Mouse (Mus musculus) small intestine, adult 2 months (tissue): ENCODE data around the gene Ehd4. TPM values are rescaled to one million over a fixed set of nuclear protein-coding genes. Genes with fewer than 3 reads are reported as not detected.

Experiments
- H3K27ac ChIP-seq: fragments of 200-500 bp; 2 replicates; pipeline ENCODE4 v1.5.1; 2012; ENCODE audit warnings: low read depth, low read length, control low read depth, inconsistent platforms; ENCODE audit not compliant: insufficient read depth
- H3K27me3 ChIP-seq: fragments of 200-500 bp; 2 replicates; pipeline ENCODE4 v1.6.1; 2012; ENCODE audit warnings: mild to moderate bottlenecking, moderate library complexity, low read length, inconsistent platforms; ENCODE audit not compliant: control insufficient read depth, insufficient read depth
- H3K36me3 ChIP-seq: fragments of 200-500 bp; 2 replicates; pipeline ENCODE4 v1.6.1; 2012; ENCODE audit warnings: mild to moderate bottlenecking, low read length, control low read depth, inconsistent platforms; ENCODE audit not compliant: control insufficient read depth, insufficient read depth
- H3K4me1 ChIP-seq: fragments of 200-500 bp; 2 replicates; pipeline ENCODE4 v1.6.1; 2012; ENCODE audit warnings: low read length, inconsistent platforms, mixed read lengths; ENCODE audit not compliant: control insufficient read depth, insufficient read depth, insufficient read length
- H3K4me3 ChIP-seq: fragments of 200-500 bp; 2 replicates; pipeline ENCODE4 v1.5.1; 2012; ENCODE audit warnings: low read depth, mild to moderate bottlenecking, control low read depth, inconsistent platforms, low read length, moderate library complexity
- CTCF ChIP-seq: fragments of 200-500 bp; IDR thresholded peaks from 2 replicates; pipeline ENCODE4 v1.5.1; 2012; ENCODE audit warnings: low read depth, mild to moderate bottlenecking, control low read depth, inconsistent platforms, low read length, moderate library complexity, mixed read lengths; ENCODE audit not compliant: insufficient replicate concordance, insufficient read length; ENCODE audit errors: extremely low read depth
- POLR2A ChIP-seq: fragments of 200-500 bp; IDR thresholded peaks from 2 replicates; pipeline ENCODE4 v1.6.1; 2012; ENCODE audit warnings: low read depth, mild to moderate bottlenecking, control low read depth, inconsistent platforms, low read length, moderate library complexity
- WGBS: fragments of 180-500 bp; shearing (Covaris S2); methylation state at CpG from one replicate; pipeline ENCODE4 v1.1.7; 2018; 5-methylcytosine and 5-hydroxymethylcytosine counted together
- polyA plus RNA-seq: library from polyadenylated mRNA; depleted of rRNA; stranded (reverse); fragments of >200 nt; gene quantifications from 2 replicates; pipeline ENCODE4 v1.2.3, GENCODE M21; 2012

Ehd4 gene
- polyA plus RNA-seq, 1 experiment = 30.7 TPM

DNA sequence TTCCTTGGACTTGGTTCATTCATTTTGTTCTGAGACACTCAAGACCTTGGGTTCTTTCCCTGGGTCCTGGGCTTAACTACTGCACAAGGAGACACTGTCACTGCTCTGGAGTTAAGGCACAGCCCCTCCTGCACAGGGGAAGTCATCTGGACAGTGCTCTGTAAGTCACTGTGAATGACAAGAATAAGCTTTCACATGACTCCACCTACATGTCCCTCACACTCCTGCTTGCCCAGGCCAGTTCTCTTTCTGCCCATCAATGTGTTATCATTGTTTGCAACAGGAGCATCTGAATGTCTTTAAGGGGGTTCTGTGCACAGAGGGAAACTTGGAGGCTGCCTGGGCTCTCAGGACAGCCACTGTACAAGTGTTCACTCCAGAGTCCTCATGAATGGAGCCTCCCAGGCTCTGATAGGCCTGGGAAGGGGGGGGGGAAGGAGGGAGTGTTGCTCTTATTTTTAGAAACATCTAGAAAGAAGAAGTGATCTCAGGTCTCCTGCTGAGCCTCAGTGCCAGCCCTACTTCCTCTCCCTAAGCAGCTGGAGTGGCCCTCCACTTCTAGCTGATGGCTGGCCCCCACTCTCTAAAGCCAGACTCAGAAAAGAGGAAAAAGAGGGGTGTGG is 19.8 kb downstream of the Ehd4 start:
- H3K27me3 ChIP-seq = no peaks in the 10 kb centered on the region
- H3K36me3 ChIP-seq = peaks cover 3% of the 10 kb centered on the region
- no peak for TF ChIP-seq POLR2A
- no peak for TF ChIP-seq CTCF
- no peak overlapping the region for H3K27ac ChIP-seq
- no peak overlapping the region for H3K4me3 ChIP-seq
- H3K4me1 ChIP-seq = peaks cover 7% of the 10 kb centered on the region; the same call in 1 of the 2 replicates

DNA sequence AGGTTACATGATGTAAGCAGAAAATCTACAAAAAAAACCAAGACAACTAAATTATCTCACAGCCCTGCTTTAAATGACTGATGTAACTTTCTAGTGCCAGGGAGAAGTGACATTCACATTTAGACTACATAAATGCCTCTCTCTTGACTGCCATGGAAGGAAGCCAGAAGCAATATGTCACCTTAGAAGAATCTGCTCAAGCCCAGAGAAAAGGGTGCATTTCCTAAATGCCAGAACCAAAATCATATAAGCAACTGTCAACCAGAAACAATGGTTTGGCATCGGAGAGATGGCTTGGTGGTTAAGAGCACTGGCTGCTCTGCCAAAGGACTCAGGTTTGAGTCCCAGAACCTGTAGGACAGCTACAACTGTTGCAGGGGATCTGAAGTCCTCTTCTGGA is 22.5 kb downstream of the Ehd4 start:
- H3K27me3 ChIP-seq = no peaks in the 10 kb centered on the region
- no peak overlapping the region for H3K27ac ChIP-seq
- peaks cover 3% of the 10 kb centered on the region for H3K36me3 ChIP-seq
- H3K4me1 ChIP-seq = peaks cover 3% of the 10 kb centered on the region; the same call in 1 of the 2 replicates
- TF ChIP-seq POLR2A (no peak), CTCF (no peak)
- WGBS = 76% methylated on average over 1 of the region's 1 CpGs
- no peak overlapping the region for H3K4me3 ChIP-seq

GRCm38 (mm10) chr2:120129252-120129908 is 25.0 kb downstream of the Ehd4 start:
- Histone ChIP-seq H3K4me1 (peaks cover 2% of the 10 kb centered on the region; the same call in 1 of the 2 replicates), H3K27me3 (no peaks in the 10 kb centered on the region), H3K36me3 (peaks cover 9% of the 10 kb centered on the region), H3K4me3 (no peak overlapping the region), H3K27ac (peak overlapping the region; percentile 43; the same call in 1 of the 2 replicates)
- TF ChIP-seq CTCF (no peak), POLR2A (no peak)
- 70% methylated on average over 8 of the region's 8 CpGs for WGBS

DNA sequence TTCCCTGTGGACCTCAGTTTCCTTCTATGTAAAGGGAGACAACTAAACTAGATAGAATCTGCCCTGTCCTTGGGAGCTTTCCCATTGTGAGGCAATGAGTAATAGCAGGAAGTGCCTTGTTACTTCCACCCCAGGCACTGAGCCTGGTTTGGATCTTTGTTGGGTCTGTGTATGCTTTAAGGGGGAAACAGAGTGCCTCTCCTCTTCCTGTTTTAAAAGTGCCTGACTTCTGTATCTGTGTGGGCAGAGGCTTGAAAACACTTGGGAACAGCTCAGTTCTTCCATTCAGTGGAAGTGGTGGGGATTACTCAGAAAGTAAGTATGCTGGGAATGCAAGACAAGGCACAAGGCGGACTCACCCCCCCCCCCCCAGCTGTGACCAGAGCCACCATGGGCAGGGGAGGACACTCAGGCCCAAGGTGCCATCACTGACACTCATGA is 25.8 kb downstream of the Ehd4 start:
- no peak overlapping the region for H3K4me3 ChIP-seq
- H3K27me3 ChIP-seq = no peaks in the 10 kb centered on the region
- H3K36me3 ChIP-seq = peaks cover 12% of the 10 kb centered on the region
- TF ChIP-seq POLR2A = no peak
- no peak for TF ChIP-seq CTCF
- H3K27ac ChIP-seq = peak overlapping the region; percentile 43
- WGBS = 93% methylated on average over 1 of the region's 1 CpGs
- peaks cover 2% of the 10 kb centered on the region; the same call in 1 of the 2 replicates for H3K4me1 ChIP-seq

DNA sequence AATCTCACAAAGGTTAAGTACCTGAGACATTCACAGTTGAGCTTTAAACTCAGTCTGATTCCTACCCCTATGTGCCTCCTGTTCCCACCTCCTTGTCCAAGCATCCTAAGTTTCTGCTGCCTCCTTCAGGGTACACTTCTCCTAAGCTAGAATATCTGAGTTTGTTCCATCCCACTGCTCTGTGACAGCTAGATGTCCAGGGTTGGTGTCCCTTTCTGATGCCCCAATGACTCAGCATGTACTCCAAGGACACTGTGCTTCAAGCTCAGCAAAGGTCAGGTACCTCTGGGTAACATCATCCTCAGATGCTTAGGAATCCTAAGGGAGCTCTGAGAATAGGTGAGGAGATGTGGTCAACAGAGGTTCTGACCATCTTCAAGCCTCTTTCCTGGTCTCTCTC is 26.4 kb downstream of the Ehd4 start:
- peaks cover 12% of the 10 kb centered on the region for H3K36me3 ChIP-seq
- no peaks in the 10 kb centered on the region for H3K27me3 ChIP-seq
- H3K4me1 ChIP-seq = peaks cover 2% of the 10 kb centered on the region; the same call in 1 of the 2 replicates
- TF ChIP-seq POLR2A = no peak
- no peak for TF ChIP-seq CTCF
- H3K4me3 ChIP-seq = no peak overlapping the region
- H3K27ac ChIP-seq = peak overlapping the region; percentile 30

DNA sequence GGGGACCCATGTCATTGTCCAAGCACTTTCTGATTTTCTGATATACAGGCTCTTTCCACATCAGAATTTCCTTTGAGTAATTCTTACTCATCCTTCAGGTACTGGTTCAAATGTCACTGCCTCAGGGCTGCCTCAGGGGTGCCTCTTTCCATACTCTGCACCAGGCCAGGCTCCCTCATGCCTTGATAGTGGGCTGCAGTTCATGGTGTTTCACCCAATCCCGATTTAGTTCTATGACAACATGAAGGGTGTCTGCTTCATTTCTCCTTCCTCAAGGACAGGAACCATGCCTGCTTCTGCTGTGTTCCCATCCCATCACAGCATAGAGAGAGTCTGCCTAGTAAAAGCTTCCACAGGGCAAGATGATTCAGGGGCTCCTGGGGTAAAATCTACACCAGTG is 27.5 kb downstream of the Ehd4 start:
- Histone ChIP-seq H3K4me3 (no peak overlapping the region), H3K4me1 (peaks cover 5% of the 10 kb centered on the region; the same call in 1 of the 2 replicates), H3K27me3 (no peaks in the 10 kb centered on the region), H3K27ac (no peak overlapping the region), H3K36me3 (peaks cover 12% of the 10 kb centered on the region)
- TF ChIP-seq CTCF = no peak
- no peak for TF ChIP-seq POLR2A
- WGBS = 63% methylated on average over 1 of the region's 1 CpGs

DNA sequence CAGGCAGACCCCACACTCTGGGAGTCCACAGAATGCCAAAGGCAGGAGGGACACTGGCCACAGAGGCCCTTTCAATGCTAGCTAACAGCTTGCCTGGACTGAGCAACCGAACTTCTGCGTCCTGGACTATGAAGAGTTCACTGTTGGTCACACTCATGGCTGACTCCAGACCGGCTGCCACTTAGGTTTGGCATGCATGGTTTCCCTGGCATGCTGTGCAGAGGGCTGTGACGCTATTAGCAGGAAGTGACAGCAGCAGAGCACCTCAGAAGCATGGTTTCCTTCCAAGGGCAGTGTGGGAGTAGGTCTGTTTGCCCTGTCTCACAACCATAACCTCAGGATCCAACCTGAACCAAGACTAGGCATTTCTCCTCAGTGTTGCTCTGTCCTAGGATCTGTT is 28.0 kb downstream of the Ehd4 start:
- no peak overlapping the region for H3K4me3 ChIP-seq

More for the DNA sequence above, 28.0 kb downstream of the Ehd4 start:
- peaks cover 5% of the 10 kb centered on the region; the same call in 1 of the 2 replicates for H3K4me1 ChIP-seq
- peaks cover 12% of the 10 kb centered on the region for H3K36me3 ChIP-seq
- WGBS = 90% methylated on average over 4 of the region's 4 CpGs
- H3K27me3 ChIP-seq = no peaks in the 10 kb centered on the region
- H3K27ac ChIP-seq = no peak overlapping the region
- TF ChIP-seq CTCF (no peak), POLR2A (no peak)
